Mouse (Mus musculus): ENCODE measurements around the gene Lzts2. TPM values are rescaled to one million over a fixed set of nuclear protein-coding genes. Genes with fewer than 3 reads are reported as not detected.

Lzts2 gene
- polyA plus RNA-seq, 1 experiment from 2014 or later, result 69.1 TPM

GRCm38 (mm10) chr19:45005957-45006712 is 8.1 kb upstream of the Lzts2 start, which contains the start of gene Mrpl43:
TSS of gene Mrpl43 (minus strand) at chr19:45006442.
- under 1% methylated on average over 82 of the region's 82 CpGs for WGBS
- H3K27ac ChIP-seq, result peak within 1 kb of the TSS; percentile 91
- H3K4me3 ChIP-seq, result peak within 1 kb of the TSS; percentile 99
- peaks cover 43% of the 10 kb centered on the region for H3K4me1 ChIP-seq (replicated peaks)
- peak; percentile 95 for DNase-seq (ENCODE audit: low spot score)
- H3K36me3 ChIP-seq, result peaks cover 71% of the 10 kb centered on the region
- no peaks in the 10 kb centered on the region for H3K9me3 ChIP-seq
- H3K27me3 ChIP-seq (ENCODE audit: insufficient read depth, poor library complexity, severe bottlenecking), result no peaks in the 10 kb centered on the region

- Histone ChIP-seq H3K36me3 (peaks cover 71% of the 10 kb centered on the region), H3K27me3 (ENCODE audit: insufficient read depth, poor library complexity, severe bottlenecking) (no peaks in the 10 kb centered on the region)
Measured at GRCm38 (mm10) chr19:45007021-45007420, 7.2 kb upstream of the Lzts2 start.

DNA sequence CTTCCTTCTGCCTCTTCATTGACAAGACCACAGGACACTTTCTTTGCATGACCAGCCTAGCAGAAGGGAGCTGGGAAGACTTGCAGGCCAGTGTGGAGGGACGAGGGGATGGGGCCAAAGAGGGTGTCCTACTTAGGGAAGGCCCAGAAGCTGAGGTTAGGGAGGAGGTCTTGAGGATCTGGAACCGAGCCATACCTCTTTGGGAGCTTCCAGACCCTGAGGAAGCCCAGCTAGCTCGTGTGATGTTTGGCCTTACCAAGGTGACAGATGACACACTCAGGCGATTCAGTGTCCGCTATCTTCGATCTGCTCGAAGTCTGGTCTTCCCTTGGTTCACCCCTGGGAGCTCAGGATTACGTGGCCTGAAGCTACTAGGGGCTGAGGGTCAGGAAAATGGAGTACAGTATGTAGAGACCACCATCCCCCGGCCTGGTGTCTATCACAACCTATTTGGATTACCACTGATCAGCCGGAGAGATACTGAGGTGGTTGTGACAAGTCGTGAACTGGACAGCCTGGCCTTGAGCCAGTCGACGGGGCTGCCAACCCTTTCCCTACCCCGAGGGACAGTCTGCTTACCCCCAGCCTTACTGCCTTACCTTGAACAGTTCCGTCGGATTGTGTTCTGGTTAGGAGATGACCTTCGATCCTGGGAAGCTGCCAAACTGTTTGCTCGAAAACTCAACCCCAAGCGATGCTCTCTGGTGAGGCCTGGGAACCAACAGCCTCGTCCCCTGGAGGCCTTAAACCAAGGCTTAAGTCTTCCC is 6.6 kb upstream of the Lzts2 start:
- DNase-seq (ENCODE audit: low spot score), result no peak
- H3K27me3 ChIP-seq (ENCODE audit: insufficient read depth, poor library complexity, severe bottlenecking), result no peaks in the 10 kb centered on the region
- peaks cover 71% of the 10 kb centered on the region for H3K36me3 ChIP-seq
- H3K4me1 ChIP-seq (replicated peaks), result peaks cover 36% of the 10 kb centered on the region
- peak overlapping the region; percentile 99 for H3K4me3 ChIP-seq
- peak overlapping the region; percentile 91 for H3K27ac ChIP-seq
- 95% methylated on average over 20 of the region's 20 CpGs for WGBS
- no peaks in the 10 kb centered on the region for H3K9me3 ChIP-seq

More at GRCm38 (mm10) chr19:45007021-45007420, 7.2 kb upstream of the Lzts2 start:
- peak overlapping the region; percentile 91 for H3K27ac ChIP-seq
- H3K4me3 ChIP-seq, result peak overlapping the region; percentile 99
- peaks cover 37% of the 10 kb centered on the region for H3K4me1 ChIP-seq (replicated peaks)
- H3K9me3 ChIP-seq, result no peaks in the 10 kb centered on the region
- DNase-seq (ENCODE audit: low spot score), result no peak
- 45% methylated on average over 17 of the region's 17 CpGs for WGBS

GRCm38 (mm10) chr19:45010646-45011045 is 3.6 kb upstream of the Lzts2 start:
- no peaks in the 10 kb centered on the region for H3K27me3 ChIP-seq (ENCODE audit: insufficient read depth, poor library complexity, severe bottlenecking)
- 87% methylated on average over 4 of the region's 4 CpGs for WGBS
- H3K27ac ChIP-seq, result no peak overlapping the region
- no peak overlapping the region for H3K4me3 ChIP-seq
- peaks cover 51% of the 10 kb centered on the region for H3K4me1 ChIP-seq (replicated peaks)
- DNase-seq (ENCODE audit: low spot score), result no peak
- no peaks in the 10 kb centered on the region for H3K9me3 ChIP-seq
- peaks cover 52% of the 10 kb centered on the region for H3K36me3 ChIP-seq

- H3K4me1 ChIP-seq (replicated peaks), result peaks cover 57% of the 10 kb centered on the region
- H3K27me3 ChIP-seq (ENCODE audit: insufficient read depth, poor library complexity, severe bottlenecking), result no peaks in the 10 kb centered on the region; the same call in 1 of the 2 replicates
- H3K36me3 ChIP-seq, result peaks cover 52% of the 10 kb centered on the region
- H3K9me3 ChIP-seq, result no peaks in the 10 kb centered on the region
- WGBS, result 83% methylated on average over 8 of the region's 8 CpGs
- H3K4me3 ChIP-seq, result no peak overlapping the region
- peak overlapping the region; percentile 62; the same call in 1 of the 2 replicates for H3K27ac ChIP-seq
- DNase-seq (ENCODE audit: low spot score), result no peak
Measured at GRCm38 (mm10) chr19:45012219-45012618, 2.0 kb upstream of the Lzts2 start.

DNA sequence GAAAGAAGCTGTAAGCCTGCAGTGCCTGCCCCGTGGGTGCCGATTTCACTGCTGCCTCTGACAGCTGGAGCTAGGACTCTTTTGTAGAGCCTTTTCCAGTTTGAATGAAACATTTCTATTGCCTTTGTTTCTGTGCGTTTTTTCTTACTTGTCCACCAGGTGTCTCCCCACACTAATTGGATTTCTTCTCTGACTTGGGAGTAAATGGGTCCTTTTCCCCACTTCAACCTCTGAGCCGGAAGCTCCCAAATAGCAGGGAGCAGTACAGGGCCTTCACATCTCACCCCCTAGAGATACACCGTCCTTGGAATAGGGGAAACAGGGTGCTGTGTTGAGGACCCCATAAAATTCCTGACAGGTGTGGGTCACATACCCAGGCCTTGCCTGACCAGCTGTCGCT is 1.6 kb upstream of the Lzts2 start:
- peaks cover 56% of the 10 kb centered on the region for H3K4me1 ChIP-seq (replicated peaks)
- no peak for DNase-seq (ENCODE audit: low spot score)

DNA sequence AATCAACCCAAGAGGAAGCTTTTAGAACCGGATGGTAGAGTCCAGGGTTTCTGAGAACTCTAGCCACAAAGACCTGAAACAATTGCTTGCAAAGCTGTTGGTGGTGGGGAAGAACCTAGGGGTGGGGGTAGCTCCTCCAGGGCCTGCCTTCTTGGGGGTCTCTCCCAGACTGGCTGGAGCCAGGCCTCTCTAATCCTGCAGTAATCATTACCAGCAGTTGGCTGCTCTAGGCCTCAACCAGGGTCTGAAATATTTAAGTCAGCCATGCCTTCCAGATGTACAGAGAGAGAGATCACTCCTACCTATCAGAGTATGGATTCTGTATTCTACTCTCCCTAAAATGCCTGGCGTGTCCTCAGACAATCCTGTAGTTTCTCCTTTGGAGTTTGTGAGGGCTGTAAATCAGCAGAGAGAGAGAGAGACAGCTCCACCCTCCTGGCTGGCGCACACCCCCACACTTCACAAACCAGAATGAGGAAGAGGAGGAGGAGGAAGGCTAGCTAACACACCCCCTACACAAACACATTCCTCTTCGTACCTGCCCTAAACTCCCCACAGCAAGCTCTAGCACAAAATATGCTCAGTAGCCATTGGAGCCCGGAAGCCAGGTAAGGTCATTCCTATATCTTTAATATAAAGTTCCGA is 511 bp upstream of the Lzts2 start:
- H3K9me3 ChIP-seq, result no peaks in the 10 kb centered on the region
- H3K36me3 ChIP-seq, result peaks cover 40% of the 10 kb centered on the region
- H3K4me1 ChIP-seq (replicated peaks), result peaks cover 50% of the 10 kb centered on the region
- DNase-seq (ENCODE audit: low spot score), result no peak
- no peak overlapping the region for H3K4me3 ChIP-seq
- WGBS, result 65% methylated on average over 6 of the region's 6 CpGs
- peak overlapping the region; percentile 99; the same call in 1 of the 2 replicates for H3K27ac ChIP-seq
- no peaks in the 10 kb centered on the region; the same call in 1 of the 2 replicates for H3K27me3 ChIP-seq (ENCODE audit: insufficient read depth, poor library complexity, severe bottlenecking)

More for the DNA sequence above, 1.6 kb upstream of the Lzts2 start:
- peak overlapping the region; percentile 62; the same call in 1 of the 2 replicates for H3K27ac ChIP-seq
- H3K9me3 ChIP-seq, result no peaks in the 10 kb centered on the region
- H3K27me3 ChIP-seq (ENCODE audit: insufficient read depth, poor library complexity, severe bottlenecking), result no peaks in the 10 kb centered on the region; the same call in 1 of the 2 replicates
- H3K36me3 ChIP-seq, result peaks cover 51% of the 10 kb centered on the region
- H3K4me3 ChIP-seq, result no peak overlapping the region
- WGBS, result 45% methylated on average over 6 of the region's 6 CpGs

DNA sequence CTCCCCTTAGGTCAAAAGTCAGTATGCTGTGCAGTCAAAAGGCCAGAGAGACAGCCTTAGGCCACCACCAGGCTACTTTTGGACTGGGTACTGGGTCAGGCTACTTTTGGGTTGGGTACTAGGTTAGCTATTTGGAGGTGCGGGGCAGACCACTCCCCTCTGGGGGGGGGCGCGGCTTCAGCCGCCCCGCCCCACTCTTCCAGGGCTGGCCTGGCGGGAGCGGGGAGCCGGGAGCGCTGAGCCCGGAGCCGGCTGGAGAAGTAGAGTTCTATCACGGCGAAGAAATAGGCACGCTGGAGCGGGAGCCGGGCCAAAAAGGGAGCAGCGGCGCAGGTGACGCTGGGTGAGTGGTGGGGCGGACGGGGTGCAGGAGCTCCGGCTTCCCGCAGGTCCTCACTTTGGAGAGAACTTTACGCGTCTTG is 778 bp downstream of the Lzts2 start:
- DNase-seq (ENCODE audit: low spot score), result peak; percentile 49
- no peaks in the 10 kb centered on the region for H3K9me3 ChIP-seq
- H3K27ac ChIP-seq, result peak overlapping the region; percentile 99
- H3K4me1 ChIP-seq (replicated peaks), result peaks cover 63% of the 10 kb centered on the region
- under 1% methylated on average over 25 of the region's 25 CpGs for WGBS
- H3K27me3 ChIP-seq (ENCODE audit: insufficient read depth, poor library complexity, severe bottlenecking), result no peaks in the 10 kb centered on the region; the same call in 1 of the 2 replicates
- H3K36me3 ChIP-seq, result peaks cover 29% of the 10 kb centered on the region
- H3K4me3 ChIP-seq, result peak overlapping the region; percentile 73

DNA sequence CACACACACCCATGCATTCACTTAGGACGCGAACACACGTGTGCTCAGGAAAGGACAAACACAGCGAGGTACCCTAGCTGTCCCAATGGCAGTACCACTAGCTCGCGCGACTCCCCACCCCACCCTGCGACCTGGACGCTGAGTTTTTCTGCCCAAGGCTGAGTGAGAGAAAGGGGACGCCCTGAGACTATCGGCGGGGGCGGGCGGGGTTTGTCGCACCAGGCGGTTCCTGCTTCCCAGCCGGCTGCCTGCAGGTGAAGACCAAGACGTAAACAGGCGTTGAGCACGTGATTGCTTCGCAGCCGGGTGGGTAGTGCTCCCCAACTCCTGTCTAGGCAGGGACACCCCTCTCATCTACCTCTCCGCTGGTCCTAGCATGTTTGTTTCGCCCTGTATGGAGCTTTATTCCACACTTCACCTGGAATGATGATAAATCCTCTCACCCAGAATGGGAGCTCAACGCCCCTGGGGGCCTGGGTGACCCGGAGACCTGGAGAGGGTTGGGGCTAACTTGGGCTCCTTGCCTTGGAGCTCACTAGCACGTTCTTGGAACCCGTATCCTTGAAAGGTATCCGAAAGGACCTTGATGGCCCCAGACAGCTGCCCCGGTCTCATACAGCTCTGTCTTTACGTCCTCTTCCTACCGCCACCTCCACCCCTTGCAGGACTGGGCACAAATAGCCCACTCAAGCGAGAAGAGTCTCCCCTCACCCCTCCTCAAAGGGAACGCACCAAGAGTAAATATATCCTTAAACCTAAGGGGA is 1.5 kb downstream of the Lzts2 start:
- DNase-seq (ENCODE audit: low spot score), result peak; percentile 42
- H3K36me3 ChIP-seq, result peaks cover 27% of the 10 kb centered on the region
- no peaks in the 10 kb centered on the region for H3K9me3 ChIP-seq
- H3K27ac ChIP-seq, result peak overlapping the region; percentile 99
- H3K27me3 ChIP-seq (ENCODE audit: insufficient read depth, poor library complexity, severe bottlenecking), result no peaks in the 10 kb centered on the region; the same call in 1 of the 2 replicates
- under 1% methylated on average over 34 of the region's 34 CpGs for WGBS
- peak overlapping the region; percentile 73 for H3K4me3 ChIP-seq
- peaks cover 70% of the 10 kb centered on the region for H3K4me1 ChIP-seq (replicated peaks)

- peak overlapping the region; percentile 73 for H3K4me3 ChIP-seq
- H3K9me3 ChIP-seq, result no peaks in the 10 kb centered on the region
- WGBS, result 1% methylated on average over 18 of the region's 18 CpGs
- H3K27ac ChIP-seq, result peak overlapping the region; percentile 99
- peak; percentile 79 for DNase-seq (ENCODE audit: low spot score)
- H3K36me3 ChIP-seq, result peaks cover 27% of the 10 kb centered on the region
- H3K27me3 ChIP-seq (ENCODE audit: insufficient read depth, poor library complexity, severe bottlenecking), result no peaks in the 10 kb centered on the region; the same call in 1 of the 2 replicates
- peaks cover 78% of the 10 kb centered on the region for H3K4me1 ChIP-seq (replicated peaks)
Measured at GRCm38 (mm10) chr19:45016341-45017215, 2.4 kb downstream of the Lzts2 start.

GRCm38 (mm10) chr19:45017216-45017771 is 3.1 kb downstream of the Lzts2 start:
- no peaks in the 10 kb centered on the region for H3K9me3 ChIP-seq
- peak; percentile 93 for DNase-seq (ENCODE audit: low spot score)
- H3K4me1 ChIP-seq (replicated peaks), result peaks cover 80% of the 10 kb centered on the region
- H3K4me3 ChIP-seq, result peak overlapping the region; percentile 73
- H3K36me3 ChIP-seq, result peaks cover 27% of the 10 kb centered on the region
- H3K27me3 ChIP-seq (ENCODE audit: insufficient read depth, poor library complexity, severe bottlenecking), result no peaks in the 10 kb centered on the region; the same call in 1 of the 2 replicates
- H3K27ac ChIP-seq, result peak overlapping the region; percentile 99
- 0% methylated on average over 21 of the region's 27 CpGs for WGBS

Measured in hindbrain, embryonic 10.5 days (tissue).